Mouse (Mus musculus) regulatory T cell (primary cell): ENCODE measurements around the gene Sdk2.

Experiments used
- in situ Hi-C: fragments of 300-600 bp; cut with MboI, MseI; formaldehyde crosslinking; loops from one replicate; pipeline ENCODE4 v1.15.1; 2025; ENCODE audit warnings: high pct_unique_total_duplicates

The Sdk2 gene

GRCm38 (mm10) chr11:113791357-113792215 is 275.3 kb downstream of the Sdk2 start:
- in situ Hi-C loops: no loop called here

GRCm38 (mm10) chr11:113789101-113789500 is 277.7 kb downstream of the Sdk2 start:
- in situ Hi-C loops: no loop called here

- in situ Hi-C loops: no loop called here
Measured at GRCm38 (mm10) chr11:113788183-113788789, 278.6 kb downstream of the Sdk2 start.

DNA sequence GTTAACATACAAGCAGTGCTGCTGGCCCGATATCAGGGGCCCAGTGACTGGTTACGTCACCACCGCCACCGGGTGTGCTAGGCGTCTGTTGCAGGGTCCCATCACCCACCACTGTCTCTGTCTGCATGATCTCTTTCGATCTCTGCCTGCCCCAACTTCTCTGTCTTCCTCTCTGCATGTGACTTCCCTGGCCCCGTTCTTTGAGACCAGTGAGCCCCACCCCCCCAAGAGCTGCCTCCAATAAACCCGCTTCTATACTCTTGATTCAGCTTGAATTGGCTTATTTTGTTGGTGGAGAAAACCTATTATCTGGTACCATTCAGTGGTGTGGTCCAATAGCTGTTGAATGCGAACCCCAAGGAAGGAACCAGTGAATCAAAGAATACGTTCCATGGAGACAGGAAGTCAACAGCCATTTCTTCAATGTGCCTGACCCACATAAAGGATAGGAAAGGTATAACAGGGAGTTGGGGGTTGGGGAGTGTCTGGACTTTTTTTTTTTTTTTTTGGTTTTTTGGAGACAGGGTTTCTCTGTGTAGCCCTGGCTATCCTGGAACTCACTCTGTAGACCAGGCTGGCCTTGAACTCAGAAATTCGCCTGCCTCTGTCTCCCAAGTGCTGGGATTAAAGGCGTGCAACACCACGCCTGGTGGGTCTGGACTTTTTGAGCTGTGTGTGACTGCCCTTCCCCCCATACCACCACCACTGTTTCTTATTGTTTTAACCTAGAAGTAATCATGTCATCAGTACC is 279.2 kb downstream of the Sdk2 start:
- in situ Hi-C loops: no loop called here

GRCm38 (mm10) chr11:113787009-113787408 is 279.8 kb downstream of the Sdk2 start:
- in situ Hi-C loops: no loop called here

GRCm38 (mm10) chr11:113786395-113786794 is 280.5 kb downstream of the Sdk2 start:
- in situ Hi-C loops: no loop called here

GRCm38 (mm10) chr11:113785406-113786171 is 281.3 kb downstream of the Sdk2 start:
- in situ Hi-C loops: no loop called here

GRCm38 (mm10) chr11:113784656-113785396 is 282.0 kb downstream of the Sdk2 start:
- in situ Hi-C loops: no loop called here

- in situ Hi-C loops: no loop called here
Measured at GRCm38 (mm10) chr11:113782496-113782895, 284.4 kb downstream of the Sdk2 start.

- in situ Hi-C loops: no loop called here
Measured at GRCm38 (mm10) chr11:113782006-113782405, 284.8 kb downstream of the Sdk2 start.

DNA sequence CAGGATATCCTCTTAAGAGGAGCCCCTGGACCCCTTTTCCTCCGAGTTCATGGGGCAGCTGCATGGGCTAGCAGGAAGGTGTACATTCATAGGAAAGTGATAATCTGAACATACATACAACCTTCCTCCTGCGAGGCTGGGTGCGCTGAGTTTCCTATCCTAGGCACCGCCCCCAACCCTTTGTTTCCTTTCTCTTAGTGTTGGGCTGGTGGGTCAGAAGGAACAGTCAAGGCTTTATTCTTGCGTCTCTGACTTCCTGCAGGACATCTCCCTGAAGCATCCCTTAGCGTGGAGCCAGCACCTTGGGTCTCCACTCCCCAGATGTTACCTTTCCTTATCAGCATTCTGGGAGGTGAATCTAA is 287.2 kb downstream of the Sdk2 start:
- in situ Hi-C loops: no loop called here

DNA sequence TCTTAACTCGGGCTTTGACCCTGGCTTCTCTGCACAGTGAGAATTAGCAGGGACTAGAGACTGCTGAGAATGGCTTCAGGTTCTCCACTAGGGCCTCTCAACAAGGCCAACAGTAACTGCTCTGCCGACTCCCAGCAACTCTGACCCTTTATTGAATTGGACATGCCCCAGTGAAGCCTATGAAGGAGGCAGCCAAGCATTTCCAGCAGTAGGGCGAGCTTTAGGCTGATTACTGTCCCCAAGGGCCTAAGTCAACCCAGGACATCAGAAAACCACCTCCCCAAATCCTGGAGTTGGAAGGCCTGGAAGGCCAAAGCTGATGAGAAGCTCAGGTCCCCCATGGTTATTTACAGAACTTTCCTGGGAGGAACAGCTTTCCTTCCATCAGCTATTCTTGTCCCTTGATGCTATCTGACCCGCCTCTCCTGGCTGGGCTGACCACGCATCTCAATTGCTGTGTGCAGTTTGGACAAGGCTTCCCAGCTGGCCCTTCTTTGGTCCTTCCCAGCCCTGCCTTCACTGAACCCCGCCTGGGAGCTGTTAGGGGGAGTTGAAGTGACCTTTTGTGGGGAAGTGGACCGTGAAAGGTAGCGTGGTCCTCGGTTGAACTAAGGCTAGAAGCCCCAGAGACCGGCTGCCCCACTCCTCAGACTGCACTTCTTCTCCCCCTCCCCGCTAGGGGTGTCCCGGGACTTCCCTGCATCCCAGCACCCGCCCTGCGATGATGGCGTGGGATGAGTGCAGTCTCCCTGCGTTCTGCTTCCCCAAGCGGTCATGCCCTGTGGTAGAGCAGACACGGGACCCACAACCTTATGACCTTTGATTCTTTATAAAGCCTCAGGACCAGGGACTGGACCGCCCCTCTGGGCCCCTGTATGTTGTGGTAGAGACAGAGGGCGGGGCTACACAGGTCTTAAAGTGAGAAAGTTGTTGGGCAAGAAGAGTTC is 287.8 kb downstream of the Sdk2 start:
- in situ Hi-C loops: no loop called here

DNA sequence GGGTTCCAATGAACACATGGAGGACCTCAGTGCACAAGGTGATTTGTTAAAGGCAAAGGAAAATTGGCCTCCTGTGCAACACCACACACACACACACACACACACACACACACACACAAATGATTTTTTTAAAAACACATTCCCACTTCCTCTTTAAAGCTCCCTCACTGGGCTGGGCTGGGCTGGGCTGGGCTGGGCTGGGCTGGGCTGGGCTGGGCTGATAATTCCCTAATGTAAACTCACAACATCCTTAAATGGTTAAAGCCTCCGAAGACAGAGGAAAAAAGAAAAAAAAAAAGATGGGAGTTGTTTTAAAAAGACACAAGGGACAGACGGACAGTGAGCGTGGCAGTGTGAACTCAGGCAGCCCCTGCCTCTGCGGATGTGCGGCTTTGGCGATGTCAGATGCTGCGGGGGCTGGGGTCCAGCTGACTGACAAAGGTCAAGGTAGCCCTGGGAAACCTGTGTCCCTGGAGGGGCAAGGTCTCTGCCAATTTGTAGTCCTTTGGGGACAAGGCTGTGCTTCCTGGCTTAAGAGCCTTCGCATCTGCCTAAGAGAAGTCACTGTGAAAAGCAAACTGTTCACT is 288.9 kb downstream of the Sdk2 start:
- in situ Hi-C loops: no loop called here

GRCm38 (mm10) chr11:113776851-113777511 is 289.9 kb downstream of the Sdk2 start:
- in situ Hi-C loops: no loop called here

GRCm38 (mm10) chr11:113774773-113775172 is 292.1 kb downstream of the Sdk2 start:
- in situ Hi-C loops: no loop called here

DNA sequence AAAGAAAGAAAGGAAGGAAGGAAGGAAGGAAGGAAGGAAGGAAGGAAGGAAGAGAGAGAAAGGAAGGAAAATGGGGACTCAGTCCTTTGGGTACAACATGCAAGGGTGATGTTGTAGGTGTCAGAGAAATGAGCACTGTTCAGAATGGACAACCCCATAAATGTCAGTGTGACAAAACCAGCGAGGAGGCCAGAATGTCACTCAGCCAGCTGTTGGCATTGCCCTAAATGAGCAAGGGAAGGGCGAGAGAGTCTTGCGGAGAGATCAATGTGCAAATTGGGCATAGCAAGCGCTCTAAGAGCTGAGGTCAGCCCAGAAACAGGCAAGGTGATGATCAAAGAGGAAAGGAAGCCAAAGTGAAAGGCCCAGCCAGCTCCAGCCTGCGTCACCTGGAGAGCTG is 293.7 kb downstream of the Sdk2 start:
- in situ Hi-C loops: no loop called here

GRCm38 (mm10) chr11:113771187-113771586 is 295.7 kb downstream of the Sdk2 start:
- in situ Hi-C loops: no loop called here

DNA sequence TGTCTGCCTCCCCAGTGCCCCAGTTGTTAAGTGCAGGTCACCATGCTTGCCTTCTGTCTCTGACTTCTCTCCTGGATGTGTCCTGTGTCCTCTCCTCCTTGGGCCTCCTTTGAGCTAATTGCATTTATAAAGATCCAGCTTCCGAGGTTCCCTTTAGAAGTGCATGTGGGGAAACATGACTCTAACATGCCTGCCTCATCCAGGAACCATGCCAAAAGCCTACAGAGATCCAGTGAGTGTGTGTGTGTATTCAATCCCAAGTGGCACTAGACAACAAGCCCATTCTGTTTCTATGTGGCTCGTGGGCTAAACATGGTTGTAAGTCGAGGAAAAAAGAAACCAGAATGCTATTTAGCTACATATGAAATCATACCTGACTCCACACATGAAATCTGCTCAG is 298.5 kb downstream of the Sdk2 start:
- in situ Hi-C loops: no loop called here

DNA sequence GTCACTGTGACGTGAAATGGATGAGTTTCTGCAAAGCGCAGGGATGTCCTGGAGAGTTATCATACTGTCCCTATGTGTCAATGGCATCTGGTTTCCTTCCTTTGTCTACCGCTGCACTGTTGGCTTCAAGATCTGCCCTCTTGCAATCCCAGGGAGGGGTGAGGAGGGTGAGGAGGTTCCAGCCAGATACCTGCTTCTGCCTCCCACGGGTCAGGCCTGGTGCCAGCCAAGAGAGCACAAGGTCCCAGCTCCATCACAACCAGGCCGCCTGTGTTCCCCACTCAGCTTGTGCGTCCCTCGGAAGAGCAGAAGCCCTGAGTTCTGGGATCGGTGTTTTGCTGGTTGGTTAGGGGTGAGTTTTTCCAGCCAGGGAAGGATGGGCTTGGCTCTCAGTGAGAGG is 299.6 kb downstream of the Sdk2 start:
- in situ Hi-C loops: no loop called here
